Mouse (Mus musculus) embryo, embryonic 11.5 days (tissue): ENCODE results near the gene Tardbp.

Source experiments
- DNase-seq: peaks from one replicate; pipeline ENCODE4 v3.0.0-alpha.2; 2012; ENCODE audit warnings: low read depth, low spot score

Tardbp gene

GRCm38 (mm10) chr4:148626623-148627185, at the start of gene Tardbp:
Gene Tardbp, minus strand, starts transcription at chr4:148627019.
- peak; percentile 93 for DNase-seq

- DNase-seq: no peak
These were observed 49.6 kb upstream of the Tardbp start for GRCm38 (mm10) chr4:148676188-148676960.

GRCm38 (mm10) chr4:148675043-148675442, 48.2 kb upstream of the Tardbp start:
- no peak for DNase-seq

GRCm38 (mm10) chr4:148671230-148671947, 44.6 kb upstream of the Tardbp start:
- no peak for DNase-seq

- no peak for DNase-seq
These were observed 40.4 kb upstream of the Tardbp start for GRCm38 (mm10) chr4:148667006-148667755.

GRCm38 (mm10) chr4:148664021-148664420, 37.2 kb upstream of the Tardbp start:
- DNase-seq: no peak

GRCm38 (mm10) chr4:148663326-148663725, 36.5 kb upstream of the Tardbp start:
- DNase-seq: no peak

- peak; percentile 55 for DNase-seq
These were observed 35.5 kb upstream of the Tardbp start for GRCm38 (mm10) chr4:148662168-148662965.

GRCm38 (mm10) chr4:148660174-148660573, 33.4 kb upstream of the Tardbp start:
- DNase-seq: no peak

- DNase-seq: no peak
These were observed 31.0 kb upstream of the Tardbp start for GRCm38 (mm10) chr4:148657776-148658175.

- no peak for DNase-seq
These were observed 30.0 kb upstream of the Tardbp start for GRCm38 (mm10) chr4:148656691-148657258.

- no peak for DNase-seq
These were observed 28.0 kb upstream of the Tardbp start for GRCm38 (mm10) chr4:148654701-148655398.

- DNase-seq: no peak
These were observed 24.2 kb upstream of the Tardbp start for GRCm38 (mm10) chr4:148651045-148651444.

GRCm38 (mm10) chr4:148649309-148649708, 22.5 kb upstream of the Tardbp start:
- no peak for DNase-seq

- DNase-seq: no peak
These were observed 19.8 kb upstream of the Tardbp start for GRCm38 (mm10) chr4:148646616-148647015.

GRCm38 (mm10) chr4:148644926-148645325, 18.1 kb upstream of the Tardbp start:
- no peak for DNase-seq

GRCm38 (mm10) chr4:148644157-148644511, 17.3 kb upstream of the Tardbp start:
- peak; percentile 60 for DNase-seq

- DNase-seq: no peak
These were observed 16.7 kb upstream of the Tardbp start, which contains the start of gene Gm572 for GRCm38 (mm10) chr4:148643291-148644156. Gene Gm572, plus strand, starts transcription at chr4:148643317.

- DNase-seq: no peak
These were observed 14.3 kb upstream of the Tardbp start for GRCm38 (mm10) chr4:148641121-148641520.
